Mouse (Mus musculus) central nervous system, embryonic 14 days (tissue): Measurements from ENCODE around the gene Pde4dip. TPM values are rescaled to one million over a fixed set of nuclear protein-coding genes. Genes with fewer than 3 reads are reported as not detected.

Source experiments
- polyA plus RNA-seq: library from polyadenylated mRNA; depleted of rRNA; stranded (reverse); fragments of >200 nt; gene quantifications from 2 replicates; pipeline ENCODE4 v1.2.3, GENCODE M21; 2012; rRNA removed

Pde4dip gene
- polyA plus RNA-seq, result 44.6 and 50.7 TPM in 2 replicates

GRCm38 (mm10) chr3:97888168-97888901 is at the start of gene Pde4dip:
Pde4dip (minus strand) TSS chr3:97888707.

DNA sequence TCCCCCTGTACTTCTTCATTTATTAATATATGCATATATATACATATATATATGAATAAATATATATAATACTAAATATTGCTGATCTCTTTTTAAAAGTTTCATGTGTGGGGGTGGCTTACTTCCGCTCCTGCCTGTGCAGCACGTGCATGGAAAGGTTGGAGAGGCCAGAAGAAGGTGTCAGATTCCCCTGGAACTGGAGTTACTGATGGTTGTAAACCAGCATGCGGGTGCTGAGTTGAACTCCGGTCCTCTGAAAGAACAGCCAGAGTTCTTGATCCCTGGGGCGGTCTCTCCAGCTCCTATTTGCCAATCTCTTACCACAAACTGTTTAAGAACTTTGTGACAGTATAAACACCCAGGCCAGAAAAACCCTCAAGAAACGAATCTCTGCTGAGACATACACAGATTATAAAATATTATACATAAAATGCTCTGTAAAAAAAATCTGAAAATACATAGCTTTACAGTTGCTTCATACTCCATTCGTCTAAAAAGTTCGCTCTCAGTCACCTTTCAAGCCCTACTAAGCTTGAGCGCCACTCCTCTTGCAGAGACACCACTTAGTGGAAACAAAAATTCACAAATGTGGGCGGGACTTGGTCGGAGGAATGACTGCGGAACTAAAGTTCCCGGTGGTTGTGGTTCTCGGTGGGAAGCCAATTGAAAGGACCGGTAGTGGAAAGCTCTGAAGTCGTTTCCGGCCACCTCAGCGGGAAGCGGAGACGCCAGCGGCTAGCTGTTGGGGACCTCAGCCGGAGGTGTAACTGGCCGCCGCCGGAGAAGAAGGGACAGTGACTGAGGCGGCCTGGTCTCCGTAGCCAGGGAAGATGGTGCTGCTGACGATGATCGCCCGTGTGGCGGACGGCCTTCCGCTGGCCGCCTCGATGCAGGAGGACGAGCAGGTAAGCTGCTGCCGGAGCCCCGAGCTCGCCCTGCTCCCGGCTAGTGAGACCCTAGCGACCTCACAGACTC is 12.3 kb upstream of the Pde4dip start, which contains the start of gene Sec22b:
Gene Sec22b (plus strand): TSS at position 675 of the 975 bp plus-strand sequence.

DNA sequence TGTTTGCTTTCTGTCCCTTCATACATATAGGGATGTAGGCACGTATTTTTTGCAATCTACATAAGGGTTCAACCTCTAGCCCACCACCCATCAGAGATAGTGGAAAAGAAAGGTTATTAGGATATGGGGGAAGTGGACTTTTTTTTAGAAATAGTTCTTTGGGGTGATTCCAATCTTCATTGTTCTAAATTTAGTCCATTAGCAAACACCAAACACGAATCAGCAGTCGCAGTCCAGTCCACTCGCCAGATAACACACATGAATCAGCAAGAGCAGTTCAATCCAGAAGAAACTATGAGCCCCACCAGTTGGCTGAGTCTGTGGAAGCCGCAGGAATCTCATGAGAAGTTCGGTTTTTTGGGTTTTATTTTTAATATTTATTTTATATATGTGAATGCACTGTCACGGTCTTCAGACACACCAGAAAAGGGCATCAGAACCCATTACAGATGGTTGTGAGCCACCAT is 213.8 kb downstream of the Pde4dip start, which contains the start of gene Gm17651:
Gene Gm17651 (minus strand): TSS at position 51 of the 467 bp plus-strand sequence.

DNA sequence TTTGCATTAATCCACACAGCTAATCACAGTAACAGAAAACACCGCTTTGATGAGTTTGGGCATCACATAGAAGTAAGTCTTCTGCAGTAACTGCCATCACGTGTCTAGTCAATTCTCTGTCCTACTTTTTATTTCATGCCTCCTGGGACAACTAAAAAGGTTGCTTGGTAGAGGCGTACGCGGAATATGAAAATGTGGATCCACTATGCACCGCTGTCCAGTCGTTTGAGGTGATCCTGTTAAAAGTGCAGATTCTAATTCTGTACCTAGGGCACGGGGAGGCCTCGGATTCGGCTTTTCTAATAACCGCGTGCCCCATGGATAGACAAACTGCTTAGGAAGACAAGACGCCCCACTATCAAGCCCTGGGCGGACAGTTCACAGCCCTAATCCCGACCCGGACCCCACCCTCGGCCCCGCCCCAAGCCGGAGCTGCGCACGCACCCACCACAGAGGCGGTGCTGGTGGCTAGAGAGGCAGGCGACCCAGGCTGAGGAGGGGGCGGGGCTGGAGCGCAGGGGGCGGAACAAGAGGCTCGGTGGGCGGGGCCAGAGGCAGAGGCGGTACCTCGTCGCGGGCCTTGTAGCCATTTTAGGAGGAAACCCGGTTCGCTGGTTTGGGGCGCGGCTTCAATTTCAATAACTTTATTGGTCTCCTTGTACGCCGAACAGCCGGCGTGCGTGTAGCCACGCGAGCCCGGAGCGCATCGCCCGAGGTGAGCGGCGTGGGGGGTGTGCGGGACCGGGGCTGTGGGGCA is 230.7 kb downstream of the Pde4dip start, which contains the start of gene Prkab2:
Gene Prkab2 (plus strand): TSS at position 539 of the 757 bp plus-strand sequence.

Other genes starting within 250 kb of the Pde4dip start
- 16.5 and 18.4 TPM in 2 replicates for gene Prkab2, start 230.5 kb downstream of the Pde4dip start, polyA plus RNA-seq
- gene Gm17651, start 214.0 kb downstream of the Pde4dip start, polyA plus RNA-seq, result not detected in 2 replicates
- 61.7 and 70.9 TPM in 2 replicates for gene Sec22b, start 12.5 kb upstream of the Pde4dip start, polyA plus RNA-seq
- 17.6 and 19.4 TPM in 2 replicates for gene Notch2, start 124.8 kb upstream of the Pde4dip start, polyA plus RNA-seq